Mouse (Mus musculus) intestine, embryonic 14.5 days (tissue): ENCODE measurements around the gene Cdk19. TPM values are rescaled to one million over a fixed set of nuclear protein-coding genes. Genes with fewer than 3 reads are reported as not detected.
"Not testable (repeated sequence)": the region's sequence is repeated elsewhere in the genome, so short reads cannot be mapped to it uniquely, and the experiment has no call there.

Source experiments
- ATAC-seq: fragments of 200-750 bp; cut with Nextera tagmentation; replicated peaks from 2 replicates; pipeline ENCODE4 v1.8.0; 2017; ENCODE audit warnings: low read depth, moderate number of reproducible peaks, moderate TSS enrichment, moderate library complexity; ENCODE audit not compliant: low FRiP score, low TSS enrichment
- DNase-seq: peaks from one replicate; pipeline ENCODE4 v3.0.0-alpha.2; 2018; ENCODE audit warnings: low spot score
- H3K27ac ChIP-seq: fragments of 300-500 bp; sonication (generic); 2 replicates; pipeline ENCODE4 v1.5.1; 2014; ENCODE audit warnings: low read depth, mild to moderate bottlenecking, control low read depth
- H3K27me3 ChIP-seq: fragments of 300-500 bp; sonication (generic); replicated peaks from 2 replicates; pipeline ENCODE4 v1.6.1; 2014; ENCODE audit warnings: low read length, control low read depth; ENCODE audit not compliant: control insufficient read depth, insufficient read depth
- H3K36me3 ChIP-seq: fragments of 300-500 bp; sonication (generic); 2 replicates; pipeline ENCODE4 v1.6.1; 2014; ENCODE audit warnings: low read length, control low read depth; ENCODE audit not compliant: control insufficient read depth, insufficient read depth
- H3K4me1 ChIP-seq: fragments of 300-500 bp; sonication (generic); replicated peaks from 2 replicates; pipeline ENCODE4 v1.6.1; 2014; ENCODE audit warnings: low read length, control low read depth, mixed read lengths; ENCODE audit not compliant: control insufficient read depth, insufficient read depth
- H3K4me2 ChIP-seq: fragments of 300-500 bp; sonication (generic); 2 replicates; pipeline ENCODE4 v1.6.1; 2014; ENCODE audit warnings: low read length
- H3K4me3 ChIP-seq: fragments of 300-500 bp; sonication (generic); 2 replicates; pipeline ENCODE4 v1.5.1; 2014; ENCODE audit warnings: low read depth, low read length, control low read depth, mixed read lengths
- H3K9ac ChIP-seq: fragments of 300-500 bp; sonication (generic); 2 replicates; pipeline ENCODE4 v1.6.1; 2014; ENCODE audit warnings: mild to moderate bottlenecking, low read length
- H3K9me3 ChIP-seq: fragments of 300-500 bp; sonication (generic); 2 replicates; pipeline ENCODE4 v1.6.1; 2016; ENCODE audit warnings: low read length, control low read depth; ENCODE audit not compliant: control insufficient read depth
- WGBS: fragments of 180-500 bp; shearing (Covaris S2); extraction: QIAGEN DNeasy Blood & Tissue Kit; methylation state at CpG from one replicate; pipeline ENCODE4 v1.1.7; 2014; 5-methylcytosine and 5-hydroxymethylcytosine counted together
- polyA plus RNA-seq: library from polyadenylated mRNA; unstranded; fragments of >200 nt; fragmentation: Nextera tagmentation; extraction: Ambion mirVana; gene quantifications from 2 replicates; pipeline ENCODE4 v1.2.1, GENCODE M21; 2014

The Cdk19 gene
- polyA plus RNA-seq, 1 experiment from 2014 or later: 8.7 TPM

- 64% methylated on average over 9 of the region's 9 CpGs for WGBS
- H3K4me2 ChIP-seq: no peak overlapping the region
- H3K4me3 ChIP-seq: no peak overlapping the region
- no peaks in the 10 kb centered on the region for H3K36me3 ChIP-seq
- DNase-seq: no peak
- no peak overlapping the region for H3K27ac ChIP-seq
- no peaks in the 10 kb centered on the region for H3K9me3 ChIP-seq
- H3K9ac ChIP-seq: no peak overlapping the region
- H3K27me3 ChIP-seq: no peaks in the 10 kb centered on the region
- ATAC-seq: no peak
- peaks cover 3% of the 10 kb centered on the region; the same call in 1 of the 2 replicates for H3K4me1 ChIP-seq
These were observed 186.3 kb downstream of the Cdk19 start for GRCm38 (mm10) chr10:40525616-40526155.

- Histone ChIP-seq H3K27me3 (no peaks in the 10 kb centered on the region), H3K4me1 (peaks cover 3% of the 10 kb centered on the region; the same call in 1 of the 2 replicates), H3K27ac (no peak overlapping the region), H3K9me3 (no peaks in the 10 kb centered on the region), H3K9ac (no peak overlapping the region), H3K4me2 (no peak overlapping the region), H3K36me3 (no peaks in the 10 kb centered on the region), H3K4me3 (no peak overlapping the region)
- ATAC-seq (no peak), DNase-seq (no peak)
- 82% methylated on average over 8 of the region's 8 CpGs for WGBS
These were observed 187.0 kb downstream of the Cdk19 start for GRCm38 (mm10) chr10:40526301-40526761.

- H3K4me3 ChIP-seq: no peak overlapping the region
- H3K27me3 ChIP-seq: no peaks in the 10 kb centered on the region
- H3K9ac ChIP-seq: no peak overlapping the region
- H3K4me2 ChIP-seq: no peak overlapping the region
- no peak overlapping the region for H3K27ac ChIP-seq
- H3K9me3 ChIP-seq: no peaks in the 10 kb centered on the region
- ATAC-seq (no peak), DNase-seq (no peak)
- peaks cover 3% of the 10 kb centered on the region; the same call in 1 of the 2 replicates for H3K4me1 ChIP-seq
- no peaks in the 10 kb centered on the region for H3K36me3 ChIP-seq
- 64% methylated on average over 3 of the region's 3 CpGs for WGBS
These were observed 187.6 kb downstream of the Cdk19 start for GRCm38 (mm10) chr10:40526986-40527385.

GRCm38 (mm10) chr10:40527573-40527972 is 188.2 kb downstream of the Cdk19 start:
- no peak overlapping the region for H3K4me3 ChIP-seq
- H3K27ac ChIP-seq: no peak overlapping the region
- H3K9ac ChIP-seq: no peak overlapping the region
- H3K4me1 ChIP-seq: peaks cover 3% of the 10 kb centered on the region; the same call in 1 of the 2 replicates
- H3K36me3 ChIP-seq: no peaks in the 10 kb centered on the region
- no peak overlapping the region for H3K4me2 ChIP-seq
- DNase-seq (no peak), ATAC-seq (no peak)
- H3K9me3 ChIP-seq: no peaks in the 10 kb centered on the region
- H3K27me3 ChIP-seq: no peaks in the 10 kb centered on the region
- WGBS: 36% methylated on average over 8 of the region's 8 CpGs

- Histone ChIP-seq H3K36me3 (no peaks in the 10 kb centered on the region), H3K9me3 (no peaks in the 10 kb centered on the region), H3K4me3 (no peak overlapping the region), H3K4me2 (no peak overlapping the region), H3K9ac (no peak overlapping the region), H3K4me1 (peaks cover under 1% of the 10 kb centered on the region; the same call in 1 of the 2 replicates), H3K27me3 (no peaks in the 10 kb centered on the region), H3K27ac (no peak overlapping the region)
- DNase-seq: no peak
- no peak for ATAC-seq
- 69% methylated on average over 8 of the region's 10 CpGs for WGBS
These were observed 189.3 kb downstream of the Cdk19 start for GRCm38 (mm10) chr10:40528668-40529067.

- Histone ChIP-seq H3K9me3 (no peaks in the 10 kb centered on the region), H3K9ac (no peak overlapping the region), H3K27me3 (no peaks in the 10 kb centered on the region), H3K4me1 (no peaks in the 10 kb centered on the region; the same call in 1 of the 2 replicates), H3K36me3 (no peaks in the 10 kb centered on the region), H3K27ac (no peak overlapping the region), H3K4me3 (no peak overlapping the region), H3K4me2 (no peak overlapping the region)
- ATAC-seq (no peak), DNase-seq (peak; percentile 64)
- WGBS: 69% methylated on average over 6 of the region's 6 CpGs
These were observed 190.3 kb downstream of the Cdk19 start for GRCm38 (mm10) chr10:40529617-40530016.

- Histone ChIP-seq H3K4me2 (no peak overlapping the region), H3K4me1 (no peaks in the 10 kb centered on the region), H3K9ac (no peak overlapping the region), H3K27me3 (no peaks in the 10 kb centered on the region), H3K4me3 (no peak overlapping the region), H3K27ac (no peak overlapping the region), H3K9me3 (no peaks in the 10 kb centered on the region), H3K36me3 (no peaks in the 10 kb centered on the region)
- ATAC-seq (no peak), DNase-seq (no peak)
- 63% methylated on average over 3 of the region's 3 CpGs for WGBS
These were observed 191.3 kb downstream of the Cdk19 start for GRCm38 (mm10) chr10:40530661-40531060.

GRCm38 (mm10) chr10:40532586-40532985 is 193.2 kb downstream of the Cdk19 start:
- H3K4me3 ChIP-seq, H3K4me1 ChIP-seq, DNase-seq, H3K9ac ChIP-seq, H3K4me2 ChIP-seq, H3K9me3 ChIP-seq, H3K27ac ChIP-seq, H3K27me3 ChIP-seq, H3K36me3 ChIP-seq, ATAC-seq: not testable (repeated sequence)
- 93% methylated on average over 4 of the region's 4 CpGs for WGBS
